Mouse (Mus musculus) heart, postnatal 0 days (tissue): ENCODE measurements at regions not wholly inside any gene's neighbourhood (a gene's known extent, or its start where the extent isn't known, plus 50 kb on each side); places are given as distances from the start of the nearest gene placed in this dataset.
A peak's percentile ranks its signal among the peaks of the same experiment; 100 is the strongest.

ENCODE experiments used
- ATAC-seq: fragments of 200-750 bp; cut with Nextera tagmentation; 2 replicates; pipeline ENCODE4 v1.8.0; 2017; ENCODE audit warnings: low read depth, moderate number of reproducible peaks, moderate library complexity; ENCODE audit not compliant: insufficient read depth
- DNase-seq: peaks from one replicate; pipeline ENCODE4 v3.0.0-alpha.2; 2016; ENCODE audit warnings: low spot score
- H3K27ac ChIP-seq: fragments of 300-500 bp; sonication (generic); 2 replicates; pipeline ENCODE4 v1.5.1; 2014; ENCODE audit warnings: low read depth, mild to moderate bottlenecking
- H3K27me3 ChIP-seq: fragments of 300-500 bp; sonication (generic); 2 replicates; pipeline ENCODE4 v1.6.1; 2014; ENCODE audit warnings: low read length, mixed read lengths; ENCODE audit not compliant: control insufficient read depth, insufficient read depth
- H3K36me3 ChIP-seq: fragments of 300-500 bp; sonication (generic); replicated peaks from 2 replicates; pipeline ENCODE4 v1.6.1; 2014; ENCODE audit warnings: low read length, mixed read lengths; ENCODE audit not compliant: control insufficient read depth, insufficient read depth
- H3K4me1 ChIP-seq: fragments of 300-500 bp; sonication (generic); 2 replicates; pipeline ENCODE4 v1.6.1; 2014; ENCODE audit warnings: antibody characterized with exemption; ENCODE audit not compliant: control insufficient read depth, insufficient read depth
- H3K4me2 ChIP-seq: fragments of 300-500 bp; sonication (generic); 2 replicates; pipeline ENCODE4 v1.6.1; 2014; ENCODE audit warnings: low read depth, mild to moderate bottlenecking, low read length, moderate library complexity
- H3K4me3 ChIP-seq: fragments of 300-500 bp; sonication (generic); 2 replicates; pipeline ENCODE4 v1.5.1; 2014; ENCODE audit warnings: low read depth, low read length
- H3K9ac ChIP-seq: fragments of 300-500 bp; sonication (generic); replicated peaks from 2 replicates; pipeline ENCODE4 v1.6.1; 2014; ENCODE audit warnings: low read depth, low read length, mixed read lengths
- H3K9me3 ChIP-seq: fragments of 300-500 bp; sonication (generic); replicated peaks from 2 replicates; pipeline ENCODE4 v1.6.1; 2016; ENCODE audit warnings: low read length; ENCODE audit not compliant: control insufficient read depth
- CTCF ChIP-seq: IDR thresholded peaks from 2 replicates; pipeline ENCODE4 v1.5.1; 2016; ENCODE audit warnings: antibody characterized with exemption, control low read depth, low read depth
- EP300 ChIP-seq: IDR thresholded peaks from 2 replicates; pipeline ENCODE4 v1.6.1; 2016; ENCODE audit warnings: antibody characterized with exemption, low read depth
- WGBS: fragments of 180-500 bp; shearing (Covaris S2); extraction: QIAGEN DNeasy Blood & Tissue Kit; methylation state at CpG from one replicate; pipeline ENCODE4 v1.1.7; 2014; 5-methylcytosine and 5-hydroxymethylcytosine counted together

DNA sequence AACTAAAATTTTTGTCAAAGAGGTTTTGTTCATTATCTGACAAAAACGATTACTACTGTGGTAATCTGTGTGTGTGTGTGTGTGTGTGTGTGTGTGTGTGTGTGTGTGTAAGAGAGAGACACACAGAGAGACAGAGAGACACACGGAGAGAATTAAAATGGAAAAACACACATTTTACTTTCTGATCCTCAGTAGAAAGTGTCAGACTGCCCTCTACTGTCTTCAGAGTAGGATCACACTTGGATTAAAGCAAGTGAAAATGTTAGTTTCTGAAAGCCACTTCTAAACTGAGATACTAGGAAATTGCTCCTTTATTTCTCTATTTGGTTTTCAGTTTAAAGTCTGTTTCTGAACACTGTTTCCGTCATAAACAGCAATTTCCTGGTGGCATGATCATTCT lies 57.3 kb upstream of the Cylc1 start:
- Histone ChIP-seq H3K9me3 (no peaks in the 10 kb centered on the region), H3K4me2 (no peak overlapping the region), H3K27ac (no peak overlapping the region), H3K4me1 (no peaks in the 10 kb centered on the region), H3K36me3 (no peaks in the 10 kb centered on the region), H3K27me3 (no peaks in the 10 kb centered on the region), H3K4me3 (no peak overlapping the region), H3K9ac (no peak overlapping the region)
- TF ChIP-seq EP300 (no peak), CTCF (peak; percentile 25; the same call in 1 of the 2 replicates)
- ATAC-seq (no peak), DNase-seq (no peak)
- 15% methylated on average over 3 of the region's 3 CpGs for WGBS
